Comparison of ENCODE assay signal across 19 mouse cellular contexts in the genomic region with DNA sequence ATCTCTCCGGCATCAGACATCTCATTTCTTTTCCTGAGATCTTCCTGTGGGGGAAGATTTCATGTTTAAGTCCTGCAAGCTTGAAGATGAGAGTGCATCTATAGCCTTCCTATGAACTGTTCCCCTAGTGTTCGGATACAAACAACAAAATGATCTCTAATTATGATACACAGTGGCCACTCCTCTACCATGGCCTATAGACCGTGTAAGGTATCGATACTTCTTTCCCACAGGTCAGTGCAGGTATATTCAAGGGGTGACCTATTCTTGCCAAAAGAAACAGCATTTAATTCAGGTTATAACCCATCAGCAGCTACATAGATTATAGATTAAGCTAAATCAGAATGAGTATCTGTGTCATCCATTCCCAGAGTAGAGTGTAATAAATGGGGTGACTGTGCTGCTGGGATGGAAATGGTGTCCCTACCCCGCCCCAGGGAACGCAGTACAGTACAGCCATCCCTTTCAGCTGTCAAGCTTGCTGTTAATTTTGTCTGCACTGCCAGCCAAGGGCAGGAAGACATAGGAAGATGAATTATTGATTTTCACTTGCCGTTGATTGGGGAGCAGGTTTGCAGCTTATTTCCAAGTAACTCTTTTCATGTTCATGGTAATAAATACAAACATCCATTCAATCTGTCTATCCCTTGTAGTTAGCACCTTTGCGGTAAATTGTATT.
A peak's percentile ranks its signal among the peaks of the same experiment; 100 is the strongest.
DNase-seq lines count a peak whose midpoint lies in the region; ATAC-seq lines count a peak whose summit lies in the region.
"Had no signal": no experiment of that assay in that cellular context is flagged by ENCODE, and none has a peak within 500 bp of the region (broad histone marks: within the 10 kb centered on the region; RNA-seq: fewer than 3 reads in every experiment).

No protein-coding gene starts in this region.

- no peaks in the 10 kb centered on the region for H3K27me3 ChIP-seq in forebrain, embryonic 12.5 days
- H3K27me3 ChIP-seq in forebrain, embryonic 10.5 days (ENCODE audit: poor library complexity, severe bottlenecking) = no peaks in the 10 kb centered on the region
- no peaks in the 10 kb centered on the region for H3K27me3 ChIP-seq in forebrain, embryonic 15.5 days
- H3K27me3 ChIP-seq in neural tube, embryonic 14.5 days (ENCODE audit: control insufficient read depth, insufficient read depth, low read length) = no peaks in the 10 kb centered on the region
- H3K27me3 ChIP-seq: embryonic facial prominence, embryonic 12.5 days had no signal

- H3K27ac ChIP-seq in forebrain, embryonic 12.5 days = peak overlapping the region; percentile 36; the same call in 1 of the 2 replicates
- no peak overlapping the region for H3K27ac ChIP-seq in forebrain, embryonic 10.5 days
- H3K27ac ChIP-seq in forebrain, embryonic 15.5 days (replicated peaks) = peak overlapping the region; percentile 54
- no peak overlapping the region for H3K27ac ChIP-seq in neural tube, embryonic 14.5 days (ENCODE audit: low read depth, low read length)
- H3K27ac ChIP-seq: embryonic facial prominence, embryonic 12.5 days; stomach, postnatal 0 days had no signal

- DNase-seq in forebrain, embryonic 10.5 days (ENCODE audit: extremely low spot score, low spot score) = no peak
- DNase-seq in mesoderm, embryonic 11.5 days (ENCODE audit: low read depth, low spot score) = peak; percentile 15
- DNase-seq in embryo, embryonic 11 days = no peak
- no peak for DNase-seq in embryo, embryonic 9.5 days (ENCODE audit: extremely low spot score)
- no peak for DNase-seq in heart, postnatal 14 days
- DNase-seq: adrenal gland, postnatal 25 days; gastrocnemius, postnatal 10 days; heart, postnatal 10 days; kidney, postnatal 10 days; lung, adult 2 months; right cerebral cortex, adult 18-20 months; thymus, postnatal 14 days had no signal

- no peak overlapping the region for H3K4me3 ChIP-seq in forebrain, embryonic 12.5 days (replicated peaks)
- no peak overlapping the region for H3K4me3 ChIP-seq in forebrain, embryonic 10.5 days
- no peak overlapping the region for H3K4me3 ChIP-seq in forebrain, embryonic 15.5 days
- H3K4me3 ChIP-seq in neural tube, embryonic 14.5 days (ENCODE audit: low read depth, low read length) = no peak overlapping the region
- H3K4me3 ChIP-seq: embryonic facial prominence, embryonic 12.5 days had no signal

- peak; percentile 57; the same call in 1 of the 2 replicates for ATAC-seq in forebrain, embryonic 12.5 days (ENCODE audit: low FRiP score)
- no peak; the same call in 1 of the 2 replicates for ATAC-seq in forebrain, embryonic 15.5 days (replicated peaks)
- peak; percentile 81 for ATAC-seq in neural tube, embryonic 14.5 days (ENCODE audit: low read depth)
- ATAC-seq: activated CD4-positive, CD25-positive, alpha-beta regulatory T cell, adult 4 months; intestine, postnatal 0 days had no signal

- peaks cover 4% of the 10 kb centered on the region; the same call in 1 of the 2 replicates for H3K4me1 ChIP-seq in forebrain, embryonic 12.5 days
- H3K4me1 ChIP-seq in forebrain, embryonic 10.5 days = peaks cover 4% of the 10 kb centered on the region; the same call in 1 of the 2 replicates
- H3K4me1 ChIP-seq in forebrain, embryonic 15.5 days = peaks cover 12% of the 10 kb centered on the region
- no peaks in the 10 kb centered on the region for H3K4me1 ChIP-seq in neural tube, embryonic 14.5 days (ENCODE audit: control insufficient read depth, insufficient read depth, low read length)
- H3K4me1 ChIP-seq: embryonic facial prominence, embryonic 12.5 days had no signal

- WGBS in forebrain, embryonic 12.5 days = 86% methylated on average over 8 of the region's 8 CpGs
- WGBS in forebrain, embryonic 10.5 days = 91% methylated on average over 8 of the region's 8 CpGs
- WGBS in forebrain, embryonic 15.5 days = 73% methylated on average over 8 of the region's 8 CpGs
- WGBS in neural tube, embryonic 14.5 days = 65% methylated on average over 8 of the region's 8 CpGs

- H3K9ac ChIP-seq in forebrain, embryonic 12.5 days = no peak overlapping the region
- H3K9ac ChIP-seq in forebrain, embryonic 15.5 days (replicated peaks) = no peak overlapping the region
- H3K9ac ChIP-seq in neural tube, embryonic 14.5 days (replicated peaks; ENCODE audit: low read depth, low read length) = no peak overlapping the region
- H3K9ac ChIP-seq: embryonic facial prominence, embryonic 12.5 days had no signal

- H3K4me2 ChIP-seq in forebrain, embryonic 12.5 days = no peak overlapping the region
- H3K4me2 ChIP-seq in forebrain, embryonic 15.5 days (replicated peaks) = no peak overlapping the region
- H3K4me2 ChIP-seq in neural tube, embryonic 14.5 days (ENCODE audit: low read depth, low read length) = no peak overlapping the region
- H3K4me2 ChIP-seq: embryonic facial prominence, embryonic 12.5 days had no signal

- no peaks in the 10 kb centered on the region for H3K36me3 ChIP-seq in forebrain, embryonic 12.5 days (replicated peaks)
- no peaks in the 10 kb centered on the region for H3K36me3 ChIP-seq in forebrain, embryonic 10.5 days (replicated peaks)
- no peaks in the 10 kb centered on the region for H3K36me3 ChIP-seq in forebrain, embryonic 15.5 days
- no peaks in the 10 kb centered on the region for H3K36me3 ChIP-seq in neural tube, embryonic 14.5 days (ENCODE audit: control insufficient read depth, insufficient read depth, low read length)
- H3K36me3 ChIP-seq: embryonic facial prominence, embryonic 12.5 days had no signal

- H3K9me3 ChIP-seq in forebrain, embryonic 12.5 days = no peaks in the 10 kb centered on the region
- no peaks in the 10 kb centered on the region for H3K9me3 ChIP-seq in forebrain, embryonic 10.5 days
- H3K9me3 ChIP-seq in forebrain, embryonic 15.5 days = no peaks in the 10 kb centered on the region
- H3K9me3 ChIP-seq in neural tube, embryonic 14.5 days (ENCODE audit: control insufficient read depth, low read length) = no peaks in the 10 kb centered on the region
- H3K9me3 ChIP-seq: embryonic facial prominence, embryonic 12.5 days had no signal

- intact Hi-C loops in heart, postnatal 14 days (cut with DNase I) = no loop called here

Comparison
In these comparisons a context has a peak if more than half of its experiments do, and no peak if none do; other contexts are left out.
1. H3K27ac ChIP-seq: peak in forebrain, embryonic 12.5 days (single experiment) and forebrain, embryonic 15.5 days (single experiment); none in forebrain, embryonic 10.5 days (single experiment) and neural tube, embryonic 14.5 days (single experiment).